Mouse (Mus musculus): ENCODE results near the gene Armc5. TPM values are rescaled to one million over a fixed set of nuclear protein-coding genes. Genes with fewer than 3 reads are reported as not detected.
A peak's percentile ranks its signal among the peaks of the same experiment; 100 is the strongest.

Armc5 gene
- polyA plus RNA-seq, 1 experiment from 2014 or later, result 15.2 TPM

DNA sequence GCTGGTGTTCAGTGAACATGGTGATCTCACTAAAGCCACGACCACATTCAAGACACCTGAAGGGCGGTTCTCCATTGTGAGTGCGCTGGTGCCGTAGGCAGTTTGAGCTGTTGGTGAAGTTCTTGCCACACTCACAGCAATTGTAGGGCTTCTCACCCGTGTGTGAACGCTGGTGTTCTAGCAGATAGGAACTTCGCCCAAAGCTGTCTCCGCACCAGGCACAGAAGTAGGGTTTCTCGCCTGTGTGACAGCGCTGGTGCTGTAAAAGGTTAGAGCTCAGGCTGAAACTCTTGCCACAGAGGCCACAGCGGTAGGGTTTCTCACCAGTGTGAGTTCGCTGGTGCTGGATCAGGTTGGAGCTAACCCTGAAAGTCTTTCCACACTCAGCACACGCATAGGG is 716 bp upstream of the Armc5 start:
- H3K27ac ChIP-seq, result peak overlapping the region; percentile 98; the same call in 1 of the 2 replicates
- H3K9ac ChIP-seq, result peak overlapping the region; percentile 80; the same call in 1 of the 2 replicates
- peaks cover 32% of the 10 kb centered on the region for H3K4me1 ChIP-seq (replicated peaks)
- no peaks in the 10 kb centered on the region for H3K9me3 ChIP-seq
- ATAC-seq (ENCODE audit: low FRiP score), result no peak
- WGBS, result 96% methylated on average over 13 of the region's 13 CpGs
- peaks cover 17% of the 10 kb centered on the region for H3K36me3 ChIP-seq
- H3K4me3 ChIP-seq, result 0 out of 2 replicates have a peak overlapping the region, but pooled peaks have one; percentile 70
- H3K27me3 ChIP-seq, result no peaks in the 10 kb centered on the region
- H3K4me2 ChIP-seq, result peak overlapping the region; percentile 93

DNA sequence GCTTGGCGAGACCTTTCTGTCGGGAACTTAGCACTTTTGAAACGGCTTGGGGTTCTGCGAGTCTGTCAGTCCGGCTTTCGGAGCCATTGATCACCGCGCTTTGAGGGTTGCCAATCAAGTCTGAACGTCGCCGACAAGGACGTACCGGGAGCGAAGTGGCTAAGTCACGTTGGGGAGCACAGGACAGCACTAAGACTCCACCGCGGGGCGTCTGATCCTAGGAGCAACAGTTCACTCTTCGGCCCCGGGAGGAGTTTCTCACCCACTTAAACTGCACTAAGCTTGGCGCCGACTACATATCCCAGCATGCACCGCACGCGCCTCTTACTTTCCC is 418 bp downstream of the Armc5 start:
- no peaks in the 10 kb centered on the region for H3K9me3 ChIP-seq
- H3K27me3 ChIP-seq, result no peaks in the 10 kb centered on the region
- peaks cover 29% of the 10 kb centered on the region for H3K4me1 ChIP-seq (replicated peaks)
- H3K36me3 ChIP-seq, result peaks cover 28% of the 10 kb centered on the region
- peak overlapping the region; percentile 93 for H3K4me2 ChIP-seq
- WGBS, result 1% methylated on average over 25 of the region's 25 CpGs
- H3K9ac ChIP-seq, result peak overlapping the region; percentile 80
- H3K27ac ChIP-seq, result peak overlapping the region; percentile 98
- no peak for ATAC-seq (ENCODE audit: low FRiP score)
- peak overlapping the region; percentile 70 for H3K4me3 ChIP-seq

GRCm38 (mm10) chr7:128237927-128238778 is 1.0 kb downstream of the Armc5 start, which contains the start of gene 9130023H24Rik:
Gene 9130023H24Rik, minus strand, starts transcription at chr7:128238031.
- peak; percentile 91 for ATAC-seq (ENCODE audit: low FRiP score)
- H3K9ac ChIP-seq, result peak within 1 kb of the TSS; percentile 80
- peaks cover 29% of the 10 kb centered on the region for H3K4me1 ChIP-seq (replicated peaks)
- H3K9me3 ChIP-seq, result no peaks in the 10 kb centered on the region
- WGBS, result under 1% methylated on average over 72 of the region's 72 CpGs
- H3K27ac ChIP-seq, result peak within 1 kb of the TSS; percentile 98
- peak within 1 kb of the TSS; percentile 93 for H3K4me2 ChIP-seq
- H3K4me3 ChIP-seq, result peak within 1 kb of the TSS; percentile 70
- H3K27me3 ChIP-seq, result no peaks in the 10 kb centered on the region
- H3K36me3 ChIP-seq, result peaks cover 34% of the 10 kb centered on the region

DNA sequence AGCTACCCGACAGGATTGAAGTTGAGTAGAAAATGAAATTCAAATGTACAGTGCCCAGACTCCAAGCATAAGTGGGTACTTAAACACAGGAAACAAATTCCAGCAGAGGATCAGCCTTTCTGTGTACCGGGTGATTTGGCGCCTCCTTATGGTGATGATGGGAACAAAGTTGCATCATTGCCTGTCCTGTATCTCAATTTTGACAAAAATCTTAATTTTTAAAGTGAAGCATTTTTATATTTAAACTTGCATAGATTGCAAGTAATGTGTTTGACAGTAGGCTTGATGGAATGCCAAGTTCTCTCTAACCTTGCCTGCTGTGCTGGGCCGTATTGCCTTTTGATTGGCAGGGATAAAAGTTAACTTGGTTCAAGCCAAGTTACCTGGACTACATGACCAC is 1.8 kb downstream of the Armc5 start:
- Histone ChIP-seq H3K4me1 (replicated peaks) (peaks cover 29% of the 10 kb centered on the region), H3K9me3 (no peaks in the 10 kb centered on the region), H3K9ac (peak overlapping the region; percentile 60; the same call in 1 of the 2 replicates), H3K4me2 (peak overlapping the region; percentile 63), H3K27ac (peak overlapping the region; percentile 98; the same call in 1 of the 2 replicates), H3K36me3 (peaks cover 37% of the 10 kb centered on the region), H3K27me3 (no peaks in the 10 kb centered on the region), H3K4me3 (peak overlapping the region; percentile 70)
- ATAC-seq (ENCODE audit: low FRiP score), result no peak
- 30% methylated on average over 4 of the region's 4 CpGs for WGBS

DNA sequence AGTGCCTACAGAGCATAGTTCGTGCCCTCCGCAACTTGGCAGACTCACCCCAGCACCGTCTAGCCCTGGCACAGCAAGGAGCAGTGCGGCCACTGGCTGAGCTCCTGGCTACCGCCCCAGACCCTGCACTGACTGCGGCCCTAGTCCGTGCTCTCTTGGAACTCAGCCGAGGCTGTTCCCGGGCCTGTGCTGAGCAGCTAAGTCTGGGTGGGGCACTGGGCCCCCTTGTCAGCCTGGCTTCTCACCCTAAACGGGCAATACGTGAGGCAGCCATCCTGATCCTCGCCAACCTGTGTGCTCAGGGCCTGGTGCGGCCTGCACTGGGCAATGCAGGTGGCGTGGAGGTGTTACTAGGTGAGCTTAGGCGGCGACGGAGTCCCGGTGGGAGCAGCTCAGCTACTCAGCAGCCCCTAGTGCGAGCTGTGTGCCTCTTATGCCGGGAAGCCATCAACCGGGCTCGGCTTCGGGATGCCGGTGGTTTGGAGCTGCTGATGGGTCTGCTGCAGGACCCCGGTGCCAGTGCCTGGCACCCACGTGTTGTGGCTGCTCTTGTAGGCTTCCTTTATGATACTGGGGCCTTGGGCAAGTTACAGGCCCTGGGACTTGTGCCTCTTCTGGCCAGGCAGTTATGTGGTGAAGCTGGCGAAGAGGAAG is 3.1 kb downstream of the Armc5 start:
- Histone ChIP-seq H3K9ac (peak overlapping the region; percentile 36), H3K9me3 (no peaks in the 10 kb centered on the region), H3K4me2 (no peak overlapping the region), H3K4me1 (replicated peaks) (peaks cover 29% of the 10 kb centered on the region), H3K27me3 (no peaks in the 10 kb centered on the region), H3K27ac (no peak overlapping the region), H3K4me3 (no peak overlapping the region), H3K36me3 (peaks cover 48% of the 10 kb centered on the region)
- no peak for ATAC-seq (ENCODE audit: low FRiP score)
- 95% methylated on average over 27 of the region's 27 CpGs for WGBS

DNA sequence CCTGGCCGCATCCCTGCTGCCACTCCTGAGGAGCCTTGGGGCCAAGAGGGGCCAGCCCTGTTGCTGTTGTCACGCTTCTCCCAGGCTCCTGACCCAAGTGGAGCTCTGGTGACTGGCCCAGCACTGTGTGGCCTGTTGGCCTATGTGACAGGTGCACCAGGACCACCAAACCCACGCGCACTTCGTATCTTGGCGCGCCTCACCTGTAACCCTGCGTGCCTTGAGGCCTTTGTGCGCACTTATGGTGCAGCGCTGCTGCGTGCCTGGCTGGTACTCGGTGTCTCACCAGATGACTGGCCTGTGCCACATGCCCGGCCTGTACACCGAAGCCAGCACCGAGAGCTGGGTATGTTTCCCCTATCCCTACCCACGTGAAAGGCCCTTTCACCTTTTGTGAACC is 5.2 kb downstream of the Armc5 start:
- ATAC-seq (ENCODE audit: low FRiP score), result no peak
- no peak overlapping the region for H3K27ac ChIP-seq
- no peak overlapping the region for H3K4me2 ChIP-seq
- H3K4me1 ChIP-seq (replicated peaks), result peaks cover 41% of the 10 kb centered on the region
- 96% methylated on average over 16 of the region's 16 CpGs for WGBS
- no peaks in the 10 kb centered on the region for H3K9me3 ChIP-seq
- H3K27me3 ChIP-seq, result peaks cover 2% of the 10 kb centered on the region; the same call in 1 of the 2 replicates
- no peak overlapping the region for H3K4me3 ChIP-seq
- peaks cover 48% of the 10 kb centered on the region for H3K36me3 ChIP-seq
- no peak overlapping the region for H3K9ac ChIP-seq

GRCm38 (mm10) chr7:128243921-128244320 is 6.8 kb downstream of the Armc5 start:
- no peaks in the 10 kb centered on the region for H3K9me3 ChIP-seq
- no peak overlapping the region for H3K4me3 ChIP-seq
- H3K4me1 ChIP-seq (replicated peaks), result peaks cover 39% of the 10 kb centered on the region
- no peak overlapping the region for H3K4me2 ChIP-seq
- ATAC-seq (ENCODE audit: low FRiP score), result no peak
- H3K36me3 ChIP-seq, result peaks cover 48% of the 10 kb centered on the region
- peaks cover 2% of the 10 kb centered on the region; the same call in 1 of the 2 replicates for H3K27me3 ChIP-seq
- no peak overlapping the region for H3K27ac ChIP-seq
- H3K9ac ChIP-seq, result 0 out of 2 replicates have a peak overlapping the region, but pooled peaks have one; percentile 51
- WGBS, result 49% methylated on average over 10 of the region's 10 CpGs

DNA sequence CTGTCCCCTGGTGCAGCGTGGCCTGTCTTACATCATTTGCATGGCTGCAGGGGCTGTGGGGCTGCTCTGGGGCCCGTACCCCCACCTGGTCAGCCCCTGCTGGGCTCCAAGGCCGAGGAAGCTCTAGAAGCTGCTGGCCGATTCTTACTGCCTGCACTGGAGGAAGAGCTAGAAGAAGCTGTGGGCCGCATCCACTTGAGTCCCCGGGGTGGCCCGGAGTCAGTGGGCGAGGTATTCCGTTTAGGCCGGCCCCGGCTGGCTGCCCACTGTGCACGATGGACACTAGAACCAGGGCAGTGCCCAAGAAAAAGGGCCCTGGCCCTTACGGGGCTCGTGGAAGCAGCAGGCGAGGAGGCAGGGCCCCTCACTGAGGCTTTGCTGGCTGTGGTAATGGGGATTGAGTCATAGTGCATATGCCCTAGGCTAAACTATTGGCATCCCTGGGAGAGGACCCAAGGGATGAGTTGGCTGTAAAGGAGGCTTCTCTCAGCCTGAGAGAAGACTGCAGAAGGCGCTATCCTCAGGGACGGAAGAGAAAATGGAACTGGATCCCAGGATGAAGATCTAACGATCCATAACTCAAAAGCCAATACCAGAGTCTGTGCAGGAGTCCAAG is 7.4 kb downstream of the Armc5 start:
- Histone ChIP-seq H3K9me3 (no peaks in the 10 kb centered on the region), H3K27me3 (peaks cover 2% of the 10 kb centered on the region; the same call in 1 of the 2 replicates), H3K36me3 (peaks cover 48% of the 10 kb centered on the region), H3K27ac (no peak overlapping the region), H3K9ac (peak overlapping the region; percentile 51; the same call in 1 of the 2 replicates), H3K4me3 (no peak overlapping the region), H3K4me2 (no peak overlapping the region), H3K4me1 (replicated peaks) (peaks cover 33% of the 10 kb centered on the region)
- no peak for ATAC-seq (ENCODE audit: low FRiP score)
- WGBS, result 80% methylated on average over 18 of the region's 18 CpGs

- H3K9me3 ChIP-seq, result no peaks in the 10 kb centered on the region
- WGBS, result 89% methylated on average over 4 of the region's 4 CpGs
- no peak for ATAC-seq (ENCODE audit: low FRiP score)
- H3K27ac ChIP-seq, result no peak overlapping the region
- H3K9ac ChIP-seq, result peak overlapping the region; percentile 68; the same call in 1 of the 2 replicates
- peaks cover 2% of the 10 kb centered on the region; the same call in 1 of the 2 replicates for H3K27me3 ChIP-seq
- no peak overlapping the region for H3K4me2 ChIP-seq
- peaks cover 24% of the 10 kb centered on the region for H3K4me1 ChIP-seq (replicated peaks)
- no peak overlapping the region for H3K4me3 ChIP-seq
- H3K36me3 ChIP-seq, result peaks cover 43% of the 10 kb centered on the region
These were observed 8.4 kb downstream of the Armc5 start for GRCm38 (mm10) chr7:128245547-128245946.

DNA sequence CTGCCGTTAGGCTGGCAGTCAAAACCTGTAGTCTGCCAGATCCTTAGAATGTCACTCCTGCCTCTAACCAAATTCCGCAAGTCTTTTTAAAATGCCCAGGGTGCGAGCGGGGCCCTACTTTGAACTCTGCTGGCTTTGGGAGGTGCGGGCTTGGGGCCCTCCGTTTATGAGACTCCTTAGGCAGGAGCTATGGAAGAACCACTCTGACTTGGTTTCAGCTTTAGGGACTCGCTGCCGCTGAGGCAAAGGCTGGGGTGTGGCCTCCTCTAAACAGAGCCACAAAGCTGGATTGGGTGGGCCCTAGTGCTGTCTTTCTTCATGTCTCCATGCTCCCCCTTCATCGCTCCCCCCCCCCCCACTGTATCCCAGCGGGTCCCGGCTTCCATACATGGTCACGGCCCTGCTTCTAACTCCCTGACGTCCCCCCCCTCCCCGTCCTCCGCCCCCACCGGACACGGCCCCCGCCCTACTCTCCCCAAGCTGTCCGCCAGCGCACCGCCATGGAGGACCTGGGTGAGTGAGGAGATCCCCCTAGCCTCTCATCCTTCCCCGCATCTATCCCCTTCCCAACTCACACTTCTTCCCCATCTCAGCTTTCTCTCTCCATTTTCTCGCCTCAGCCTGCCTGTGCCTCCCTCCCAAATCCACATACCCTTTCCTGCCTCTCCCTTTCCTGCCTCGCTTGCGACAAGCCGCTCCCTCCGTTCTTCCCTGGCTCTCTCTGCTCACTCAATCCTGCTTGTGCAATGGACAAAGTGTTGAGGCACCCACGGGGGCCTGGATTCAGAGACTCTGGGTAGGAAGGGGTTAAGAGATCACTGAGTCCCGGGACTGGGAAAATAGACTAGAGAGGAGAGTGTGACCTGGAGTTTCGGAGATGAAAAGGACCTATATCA is 9.6 kb downstream of the Armc5 start, which contains the start of gene Tgfb1i1:
Tgfb1i1 (plus strand) TSS at position 317 of the 896 bp plus-strand sequence.
- ATAC-seq (ENCODE audit: low FRiP score), result peak; percentile 54
- Histone ChIP-seq H3K4me1 (replicated peaks) (peaks cover 24% of the 10 kb centered on the region), H3K9me3 (no peaks in the 10 kb centered on the region), H3K4me3 (peak within 1 kb of the TSS; percentile 41), H3K27me3 (peaks cover 7% of the 10 kb centered on the region; the same call in 1 of the 2 replicates), H3K9ac (peak within 1 kb of the TSS; percentile 68), H3K27ac (peak within 1 kb of the TSS; percentile 78), H3K36me3 (peaks cover 31% of the 10 kb centered on the region), H3K4me2 (peak within 1 kb of the TSS; percentile 62)
- whole genome bisulfite sequencing, result 2% methylated on average over 24 of the region's 30 CpGs

DNA sequence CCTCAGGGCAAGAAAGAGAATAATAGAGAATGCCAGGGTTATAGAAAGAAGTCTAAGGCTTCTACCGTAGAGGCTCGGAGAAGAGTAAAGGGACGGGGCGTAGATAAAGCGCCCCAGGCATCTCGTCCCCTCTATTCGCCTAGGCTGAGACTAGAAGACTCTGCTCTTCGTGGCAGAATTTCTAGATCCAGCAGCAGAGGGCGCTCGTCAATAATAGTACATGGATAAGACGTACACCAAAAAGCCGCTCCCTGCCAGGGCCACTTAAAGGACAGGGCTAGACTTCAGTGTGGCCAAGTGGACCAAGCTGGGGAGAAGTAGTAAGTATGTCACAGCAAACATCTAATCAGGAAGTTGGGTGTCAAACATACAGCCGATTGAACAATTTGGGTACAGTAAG is 10.3 kb downstream of the Armc5 start:
- Histone ChIP-seq H3K27me3 (peaks cover 11% of the 10 kb centered on the region), H3K9me3 (no peaks in the 10 kb centered on the region), H3K36me3 (peaks cover 25% of the 10 kb centered on the region), H3K4me2 (peak overlapping the region; percentile 62), H3K4me1 (replicated peaks) (peaks cover 31% of the 10 kb centered on the region), H3K4me3 (peak overlapping the region; percentile 41), H3K27ac (peak overlapping the region; percentile 78; the same call in 1 of the 2 replicates), H3K9ac (peak overlapping the region; percentile 68)
- WGBS, result 2% methylated on average over 13 of the region's 13 CpGs
- peak; percentile 82 for ATAC-seq (ENCODE audit: low FRiP score)

Measured in hindbrain, embryonic 13.5 days (tissue).